Mouse (Mus musculus): ENCODE measurements around the gene Dusp14.
A peak's percentile ranks its signal among the peaks of the same experiment; 100 is the strongest.

GRCm38 (mm10) chr11:84031971-84032370 is 37.1 kb downstream of the Dusp14 start:
- TF ChIP-seq POLR2A (IDR thresholded peaks at IDR 0.05; ENCODE audit: borderline replicate concordance, extremely low read depth, insufficient read depth, insufficient read length, poor library complexity, severe bottlenecking) (no peak), CTCF (IDR thresholded peaks at IDR 0.05; ENCODE audit: borderline replicate concordance, extremely low read depth, insufficient read depth, insufficient read length) (peak; percentile 68; the same call in 1 of the 2 replicates)
